Mouse (Mus musculus) lung, adult 2 months (tissue): ENCODE data around the gene Olfr902. TPM values are rescaled to one million over a fixed set of nuclear protein-coding genes. Genes with fewer than 3 reads are reported as not detected.

ENCODE experiments used
- polyA plus RNA-seq: library from polyadenylated mRNA; depleted of rRNA; stranded (reverse); fragments of >200 nt; gene quantifications from 2 replicates; pipeline ENCODE4 v1.2.3, GENCODE M21; 2012; rRNA removed

Gene Olfr902
- polyA plus RNA-seq, 1 experiment = not detected

Other genes with a start within 250 kb of the Olfr902 start
- not detected in 2 replicates for gene Olfr893, start 239.3 kb upstream of the Olfr902 start, polyA plus RNA-seq
- not detected in 2 replicates for gene Olfr894, start 229.6 kb upstream of the Olfr902 start, polyA plus RNA-seq
- gene Olfr143, start 194.9 kb upstream of the Olfr902 start, polyA plus RNA-seq = not detected in 2 replicates
- not detected in 2 replicates for gene Olfr895, start 179.8 kb upstream of the Olfr902 start, polyA plus RNA-seq
- gene Olfr896-ps1, start 156.5 kb upstream of the Olfr902 start, polyA plus RNA-seq = not detected in 2 replicates
- not detected in 2 replicates for gene Olfr25, start 118.6 kb upstream of the Olfr902 start, polyA plus RNA-seq
- gene Olfr898, start 99.2 kb upstream of the Olfr902 start, polyA plus RNA-seq = not detected in 2 replicates
- gene Olfr250, start 80.8 kb upstream of the Olfr902 start, polyA plus RNA-seq = not detected in 2 replicates
- not detected in 2 replicates for gene Olfr251, start 70.6 kb upstream of the Olfr902 start, polyA plus RNA-seq
- gene Olfr147, start 46.0 kb upstream of the Olfr902 start, polyA plus RNA-seq = not detected in 2 replicates
- gene Olfr901, start 18.2 kb upstream of the Olfr902 start, polyA plus RNA-seq = not detected in 2 replicates
- not detected in 2 replicates for gene Olfr904, start 15.5 kb downstream of the Olfr902 start, polyA plus RNA-seq
- gene Olfr905, start 23.5 kb downstream of the Olfr902 start, polyA plus RNA-seq = not detected in 2 replicates
- gene Olfr906, start 39.4 kb downstream of the Olfr902 start, polyA plus RNA-seq = not detected in 2 replicates
- gene Olfr907, start 48.1 kb downstream of the Olfr902 start, polyA plus RNA-seq = not detected in 2 replicates
- gene Olfr911-ps1, start 73.9 kb downstream of the Olfr902 start, polyA plus RNA-seq = not detected in 2 replicates
- not detected in 2 replicates for gene Olfr910, start 90.2 kb downstream of the Olfr902 start, polyA plus RNA-seq
- not detected in 2 replicates for gene Olfr912, start 132.5 kb downstream of the Olfr902 start, polyA plus RNA-seq
- gene Olfr913, start 145.1 kb downstream of the Olfr902 start, polyA plus RNA-seq = not detected in 2 replicates
- not detected in 2 replicates for gene Olfr914, start 157.4 kb downstream of the Olfr902 start, polyA plus RNA-seq
- gene Olfr916, start 212.2 kb downstream of the Olfr902 start, polyA plus RNA-seq = not detected in 2 replicates
- gene Olfr917, start 218.2 kb downstream of the Olfr902 start, polyA plus RNA-seq = not detected in 2 replicates
- gene Olfr918, start 226.9 kb downstream of the Olfr902 start, polyA plus RNA-seq = not detected in 2 replicates